Mouse (Mus musculus) heart, adult 8-10 months (tissue): ENCODE data around the gene Lrba. TPM values are rescaled to one million over a fixed set of nuclear protein-coding genes. Genes with fewer than 3 reads are reported as not detected.

Experiments used
- DNase-seq: peaks from one replicate; pipeline ENCODE4 v3.0.0; 2022; ENCODE audit warnings: low spot score
- total RNA-seq, 4 experiments: library from RNA; stranded (reverse); gene quantifications; 2 replicates each; pipeline ENCODE4 v1.2.4; 2022

The Lrba gene
- total RNA-seq, 4 experiments from 2014 or later: 24.2 to 31.0 (median 28.2) TPM

DNA sequence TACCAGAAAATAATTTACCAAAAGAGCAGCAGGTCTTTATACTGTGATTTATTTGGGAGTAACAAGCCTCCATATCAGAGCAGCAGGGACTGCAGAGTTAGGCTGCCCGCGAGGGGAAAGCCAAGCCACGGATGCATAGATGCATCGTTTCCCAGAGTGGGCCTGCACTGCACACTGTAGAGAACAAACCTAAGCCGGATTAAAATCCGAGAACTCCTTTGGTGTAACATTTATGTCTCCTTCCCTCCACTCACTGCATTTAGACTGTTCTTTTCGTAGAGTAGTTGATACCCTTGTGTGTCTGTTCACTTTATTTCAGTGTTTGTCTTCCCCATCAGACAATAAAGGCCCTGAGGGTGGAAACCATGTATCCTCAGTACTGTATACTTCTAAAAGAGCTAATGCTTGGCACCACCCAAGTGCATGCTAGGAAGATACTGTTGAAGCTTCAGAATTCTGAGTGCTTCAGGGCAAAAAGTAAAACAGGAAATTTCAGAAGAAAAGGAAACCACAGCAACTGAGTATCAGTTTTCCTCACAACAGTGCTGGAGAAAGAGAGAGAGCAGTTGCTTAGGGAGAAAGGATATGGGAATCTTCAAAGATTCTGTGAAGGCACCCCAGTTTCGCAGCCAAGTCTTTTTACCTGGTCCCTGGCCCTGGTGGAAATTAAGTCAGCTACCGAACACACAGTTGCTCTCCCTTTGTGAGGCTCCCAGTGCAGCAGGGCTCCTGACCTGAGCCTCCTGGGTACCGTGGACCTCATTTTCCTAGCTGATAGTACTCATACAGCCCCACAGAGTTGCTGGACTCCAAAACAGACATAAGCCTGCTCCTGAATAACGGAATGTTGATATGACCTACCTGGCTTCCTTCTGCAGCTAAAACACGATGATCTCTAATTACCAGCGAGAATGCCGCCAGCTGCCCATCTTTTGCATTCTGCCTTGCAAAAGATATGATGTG, 530.4 kb downstream of the Lrba start:
- no peak for DNase-seq

DNA sequence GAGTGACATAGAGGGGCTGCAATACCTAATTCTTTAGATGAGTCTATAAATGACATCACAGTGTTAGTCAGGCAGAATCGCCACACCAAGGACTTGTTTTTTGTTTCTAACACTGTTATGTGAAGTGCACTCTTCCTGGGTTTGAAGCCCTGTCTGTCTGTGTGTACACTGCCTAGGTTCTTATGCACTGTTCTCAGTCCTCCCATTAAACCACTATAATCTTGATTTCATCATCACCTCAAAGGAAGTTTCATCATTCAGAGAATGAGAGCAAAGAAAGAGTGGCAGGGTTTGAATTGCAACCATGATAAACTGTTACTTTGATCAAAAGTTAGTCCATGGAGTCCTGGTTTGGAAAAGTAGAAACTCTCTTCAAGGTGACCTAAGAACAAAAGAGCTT, 532.1 kb downstream of the Lrba start:
- DNase-seq: no peak

DNA sequence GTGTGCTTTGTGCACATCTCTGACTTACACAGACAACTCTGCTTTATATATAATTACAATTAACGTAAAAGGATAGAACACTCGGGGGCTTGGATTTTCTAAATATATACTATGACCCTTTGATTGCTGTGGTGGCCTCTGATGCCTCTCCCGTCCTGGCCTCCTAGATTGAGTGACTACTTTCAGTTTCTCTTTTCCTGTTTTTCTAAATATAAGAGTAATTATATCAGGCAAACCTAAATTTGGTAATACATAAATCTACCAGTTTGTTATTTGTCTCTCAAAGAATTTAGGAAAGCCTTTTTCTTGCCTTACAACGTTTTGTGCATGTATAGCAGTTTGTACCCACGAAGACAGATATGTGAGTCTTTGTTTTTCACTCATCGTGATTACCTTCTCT, 534.2 kb downstream of the Lrba start:
- peak; percentile 6 for DNase-seq

DNA sequence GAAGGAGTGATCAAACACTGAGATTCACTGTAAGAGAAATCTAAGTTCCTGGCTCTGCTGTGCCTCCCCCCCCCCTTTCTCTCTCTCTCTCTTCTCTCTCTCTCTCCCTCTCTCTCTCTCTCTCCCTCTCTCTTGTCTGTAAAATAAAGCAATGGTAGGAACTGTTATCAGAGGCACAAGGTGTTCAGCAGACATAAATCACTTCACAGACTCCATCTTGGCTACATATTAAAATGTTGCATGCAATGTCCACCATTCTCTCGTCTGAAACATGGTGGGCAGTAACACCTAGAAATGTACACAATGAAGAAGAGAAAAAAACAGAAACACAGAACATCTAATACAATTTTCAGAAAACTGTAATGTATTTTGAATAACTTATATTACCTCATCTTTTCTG, 534.9 kb downstream of the Lrba start:
- DNase-seq: no peak

DNA sequence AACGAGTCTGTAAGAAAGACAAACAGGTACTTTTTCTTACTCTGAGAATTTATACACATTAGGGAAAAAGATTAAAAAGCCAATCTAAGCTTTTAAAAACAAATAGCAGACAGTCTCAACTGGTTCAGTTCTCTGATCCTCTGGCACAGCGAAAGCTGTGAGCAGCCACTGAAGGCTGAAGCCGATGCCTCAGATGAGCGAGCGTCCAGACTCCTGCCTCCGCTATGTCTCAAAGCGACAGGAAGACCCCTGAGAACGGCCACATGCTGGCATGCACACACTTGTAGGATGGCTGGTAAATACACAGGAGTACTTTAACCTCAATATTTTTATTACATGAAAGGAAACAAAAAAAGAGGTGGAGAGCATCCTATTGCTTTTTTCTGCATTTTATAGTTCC, 535.4 kb downstream of the Lrba start:
- no peak for DNase-seq

DNA sequence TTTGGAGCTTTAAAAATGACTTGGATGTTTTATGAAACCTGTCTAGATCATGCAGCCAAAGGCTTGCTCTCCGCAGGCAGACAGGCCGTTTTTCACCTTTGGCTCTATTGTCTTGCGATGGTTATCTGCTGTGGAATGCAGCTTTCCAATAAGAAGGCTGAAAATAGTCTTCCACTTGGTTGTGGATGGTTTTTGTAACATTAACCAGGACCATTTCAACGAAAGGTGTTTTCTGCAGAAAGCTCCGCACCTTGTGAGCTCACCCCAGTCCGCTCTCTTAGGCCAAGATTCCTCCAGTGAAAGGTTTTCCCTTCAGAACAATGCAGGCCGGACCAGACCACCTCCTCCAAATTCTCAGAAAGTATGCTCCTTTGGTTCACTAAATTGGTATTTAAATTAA, 536.0 kb downstream of the Lrba start:
- no peak for DNase-seq

DNA sequence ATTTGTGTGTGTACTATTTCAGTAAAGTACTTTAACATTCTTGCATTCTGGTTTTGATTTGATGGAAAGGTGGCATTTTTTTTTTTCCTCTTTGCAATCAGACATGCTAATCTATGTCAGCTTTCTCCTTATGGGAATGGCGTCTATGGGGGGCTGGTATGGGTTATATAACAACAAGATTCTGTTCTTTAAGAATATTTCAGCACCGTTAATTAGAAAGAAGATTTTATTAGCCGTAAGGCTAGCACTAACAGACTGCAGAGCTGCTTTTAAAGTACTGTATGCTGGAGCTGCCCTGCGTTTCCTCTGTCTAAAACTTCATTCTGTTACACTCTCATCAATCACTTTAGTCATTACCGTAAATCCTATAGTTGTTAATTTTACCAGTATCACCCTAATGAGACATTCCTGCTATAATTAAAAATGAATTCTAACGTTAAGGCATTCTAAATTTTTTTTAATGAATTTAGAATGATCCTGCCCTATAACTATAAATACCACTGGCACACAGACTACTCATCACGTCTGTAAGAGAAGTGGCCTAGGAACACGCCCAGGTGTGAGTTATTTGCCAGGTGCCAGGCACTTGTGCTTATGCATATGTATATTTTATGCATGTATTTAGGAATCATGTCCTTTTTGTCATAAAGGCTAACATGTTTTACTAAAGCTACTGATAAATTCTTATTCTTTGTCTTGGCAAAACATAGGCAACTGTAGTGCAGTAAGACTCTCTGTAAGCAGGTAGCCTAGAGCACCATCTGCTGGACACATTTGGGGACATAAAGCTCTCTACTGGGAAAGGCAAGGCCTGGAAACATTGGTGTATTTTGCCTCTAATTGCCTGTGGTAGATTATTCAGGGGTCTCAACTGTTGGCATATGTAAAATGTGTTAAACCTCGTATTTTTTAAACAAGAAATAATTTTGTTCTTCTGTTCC, 536.9 kb downstream of the Lrba start:
- peak; percentile 62 for DNase-seq

DNA sequence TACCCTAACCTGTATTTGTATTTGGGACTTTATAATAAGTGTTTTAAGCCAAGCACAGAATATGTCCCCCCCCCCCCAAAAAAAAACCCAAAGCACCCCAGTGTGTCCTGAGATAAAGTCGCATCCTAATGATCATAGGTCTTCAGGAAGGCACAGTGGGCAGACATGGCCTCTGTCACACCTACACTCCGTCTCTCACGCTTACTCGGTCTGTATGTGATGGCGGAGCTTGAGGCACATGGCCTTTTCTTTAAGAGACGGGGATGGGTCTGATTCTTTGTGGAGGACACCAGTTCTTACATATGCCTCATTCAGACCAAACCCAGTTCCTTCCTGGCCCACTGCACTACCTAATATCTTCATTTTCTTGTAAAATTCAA, 537.5 kb downstream of the Lrba start:
- no peak for DNase-seq

DNA sequence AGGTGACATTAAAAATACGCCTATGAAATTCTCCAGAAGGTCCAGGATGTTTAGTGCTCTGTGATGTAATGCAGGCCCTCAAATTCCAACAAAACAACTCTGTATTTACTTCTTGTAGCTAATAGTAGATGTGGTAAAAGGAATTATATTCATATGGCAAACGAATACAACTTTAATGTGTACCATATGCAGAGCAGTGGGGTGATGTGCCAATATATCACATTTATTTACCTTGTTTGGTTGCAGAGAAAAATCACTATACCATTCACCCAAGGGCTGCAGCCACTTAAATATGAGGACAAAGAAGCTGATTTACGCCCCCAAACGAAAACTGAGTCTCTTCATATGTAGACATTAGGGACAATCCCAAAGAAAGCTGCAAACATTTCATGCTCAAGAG, 538.0 kb downstream of the Lrba start:
- DNase-seq: no peak

DNA sequence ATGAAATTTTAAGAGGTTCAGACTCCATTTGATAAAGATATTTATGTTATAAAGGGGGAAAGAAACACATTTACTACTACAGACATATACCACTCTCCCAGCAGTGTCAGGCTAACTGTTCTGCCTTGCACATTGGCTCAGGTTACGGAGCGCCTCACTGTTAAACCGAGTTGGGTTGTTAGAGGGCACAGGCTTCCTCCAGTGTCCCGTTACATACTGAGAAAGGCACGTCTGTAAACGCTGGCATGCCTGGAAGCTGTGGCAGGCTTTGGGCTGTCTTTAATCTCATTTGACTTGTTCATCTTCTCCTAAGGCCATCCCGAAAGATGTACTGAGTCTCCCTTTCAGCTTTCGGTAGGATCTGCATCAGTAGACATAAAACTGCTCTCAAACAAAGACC, 544.1 kb downstream of the Lrba start:
- DNase-seq: no peak

DNA sequence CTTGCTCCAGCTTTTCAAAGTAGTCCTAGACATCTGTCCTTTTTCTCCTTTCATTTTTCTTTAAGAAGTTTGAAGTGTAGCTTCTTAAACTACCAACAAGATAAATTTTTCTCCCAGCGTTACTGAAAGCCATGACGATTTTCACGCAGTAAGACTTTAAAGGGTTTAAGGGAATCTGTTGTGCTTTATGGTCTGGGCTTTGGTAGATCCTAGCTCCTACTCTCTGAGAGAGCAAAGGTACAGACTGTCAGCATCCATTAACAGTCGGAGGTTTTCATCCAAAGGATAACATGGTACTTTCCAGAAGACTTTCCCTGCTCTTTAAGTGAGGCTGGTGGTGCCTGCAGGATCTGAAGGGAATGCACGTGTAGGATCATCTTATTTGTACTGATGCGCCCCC, 544.5 kb downstream of the Lrba start:
- no peak for DNase-seq

DNA sequence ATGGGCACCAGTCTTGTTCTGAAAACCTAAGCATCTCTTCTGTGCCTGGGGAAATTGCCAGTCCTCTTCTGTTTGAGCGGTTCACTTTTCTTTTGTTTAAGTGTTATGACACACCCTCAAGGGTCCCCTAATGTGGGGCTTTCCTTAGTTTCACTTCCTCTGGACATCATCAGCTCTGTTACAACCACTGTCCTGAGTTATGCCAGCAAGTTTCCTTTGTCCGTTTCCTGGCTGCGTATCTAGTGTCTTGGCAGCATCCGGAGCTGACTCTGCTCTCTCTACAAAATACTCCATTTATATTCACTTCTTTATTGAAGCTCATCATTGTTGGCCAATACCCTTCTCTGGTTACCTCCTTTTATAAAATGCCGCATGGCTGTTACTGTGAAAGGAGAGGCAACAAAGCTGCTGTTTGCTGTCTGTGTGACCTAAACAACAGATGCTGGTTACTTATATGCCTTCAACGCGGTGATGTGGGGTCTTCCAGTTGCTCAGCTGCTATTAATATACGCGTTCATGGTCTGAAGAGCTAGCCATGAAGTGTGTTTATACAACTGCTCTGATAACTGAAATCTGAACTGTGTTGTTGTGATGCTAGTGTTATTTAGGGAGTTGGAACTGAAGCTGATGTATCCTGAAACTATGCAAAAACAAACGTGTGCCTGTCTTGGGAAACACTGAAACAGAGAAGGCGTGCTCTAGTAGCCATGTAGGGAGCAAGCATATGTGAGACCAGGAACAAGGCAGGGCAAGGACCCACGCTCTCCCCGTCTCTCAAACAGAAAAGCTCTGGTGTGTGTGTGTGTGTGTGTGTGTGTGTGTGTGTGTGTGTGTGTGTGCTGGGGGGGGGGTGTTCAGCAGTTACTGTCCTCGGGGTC, 550.3 kb downstream of the Lrba start:
- DNase-seq: peak; percentile 29

DNA sequence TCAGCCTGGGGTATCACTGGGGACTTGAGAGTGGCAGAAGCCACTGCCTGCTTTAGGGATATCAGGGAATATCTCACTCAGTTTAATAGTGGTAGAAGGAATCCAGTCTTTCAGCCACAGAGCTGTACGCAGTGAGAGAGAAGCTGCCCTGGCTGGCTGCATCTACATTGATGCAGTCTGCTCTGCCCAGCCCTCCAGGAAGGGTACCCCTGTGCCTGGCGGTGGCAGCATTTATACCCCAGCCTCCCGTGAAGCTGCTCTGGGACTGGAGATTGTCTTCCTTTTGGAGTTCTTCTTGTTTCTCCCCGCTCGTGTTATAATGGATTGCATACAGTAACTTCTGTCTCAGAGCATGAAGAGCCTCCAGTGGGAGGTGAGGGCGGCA, 551.0 kb downstream of the Lrba start:
- DNase-seq: no peak

DNA sequence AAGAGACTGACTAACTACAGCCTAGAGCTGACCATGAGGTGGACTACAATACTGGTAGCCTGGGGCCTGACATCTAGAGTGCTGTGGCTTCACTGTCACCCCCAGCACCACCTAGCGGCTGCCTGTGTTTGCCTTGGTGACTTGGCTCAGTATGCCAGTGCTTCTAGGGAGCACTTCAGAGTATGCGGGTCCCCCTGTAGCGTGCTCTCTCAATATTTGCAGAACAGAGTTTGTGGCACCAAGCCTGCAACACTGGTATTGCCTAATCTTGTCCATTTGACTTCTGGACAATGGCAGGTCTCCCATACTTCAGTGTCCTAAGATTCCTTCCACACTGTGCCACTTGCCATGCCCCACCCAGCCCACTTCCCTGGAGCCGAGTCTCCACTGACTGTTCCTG, 555.2 kb downstream of the Lrba start:
- DNase-seq: no peak

DNA sequence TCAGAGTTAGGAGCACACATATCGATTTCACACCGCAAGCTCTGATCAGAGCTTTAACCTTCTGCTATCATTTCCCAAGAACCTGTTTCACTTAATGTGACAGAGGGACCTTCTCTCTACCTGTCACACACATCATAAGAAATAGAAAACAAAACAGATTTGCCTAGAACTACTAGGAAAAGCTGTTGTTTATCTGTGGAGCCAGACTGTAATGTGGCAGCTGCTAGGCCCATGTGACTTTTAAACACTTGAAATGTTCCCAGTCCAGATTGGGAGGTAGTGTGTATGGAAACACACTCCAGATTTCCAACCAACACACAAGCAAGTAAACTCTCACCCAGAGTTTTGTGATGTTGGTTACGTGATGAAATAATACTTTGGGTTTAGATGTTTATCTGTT, 559.6 kb downstream of the Lrba start:
- no peak for DNase-seq

DNA sequence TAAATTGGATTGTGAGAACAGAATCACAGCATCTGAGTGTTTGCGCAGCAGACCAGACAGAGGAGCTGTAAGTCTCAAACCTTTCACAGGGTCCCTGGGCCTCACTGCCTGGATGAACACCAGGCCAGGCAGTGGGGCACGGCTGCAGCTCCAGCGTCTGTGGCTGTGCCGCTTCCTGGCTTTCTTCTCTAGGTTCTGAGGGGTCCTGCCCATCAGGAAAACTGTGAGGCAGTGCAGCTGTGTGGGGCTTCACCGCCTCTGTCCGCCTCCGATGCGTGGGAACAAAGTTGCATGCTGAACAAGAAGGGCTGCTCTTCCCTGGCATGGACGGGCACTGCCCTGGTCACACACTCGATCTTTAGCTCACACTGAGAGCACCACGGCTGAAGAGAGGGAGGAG, 560.5 kb downstream of the Lrba start:
- DNase-seq: no peak

DNA sequence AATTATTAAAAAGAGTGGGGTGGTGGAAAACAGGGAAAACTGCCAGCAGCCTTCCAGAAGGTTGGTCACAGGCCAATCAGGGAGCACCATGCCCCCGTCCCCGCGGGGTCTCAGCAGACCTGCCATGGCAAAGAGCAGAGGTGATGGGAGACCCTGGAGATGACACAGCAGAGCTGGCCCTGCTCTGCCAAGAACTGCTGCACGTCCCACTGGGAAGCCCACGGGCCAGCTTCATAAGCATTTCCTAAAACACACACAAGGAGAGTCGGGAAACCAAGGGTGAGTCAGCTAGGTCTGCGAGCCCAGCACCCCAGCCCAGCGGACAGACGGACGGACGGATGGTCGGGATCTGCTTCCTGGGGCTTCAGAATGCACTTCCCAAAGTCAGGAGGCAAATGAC, 561.8 kb downstream of the Lrba start:
- DNase-seq: no peak

DNA sequence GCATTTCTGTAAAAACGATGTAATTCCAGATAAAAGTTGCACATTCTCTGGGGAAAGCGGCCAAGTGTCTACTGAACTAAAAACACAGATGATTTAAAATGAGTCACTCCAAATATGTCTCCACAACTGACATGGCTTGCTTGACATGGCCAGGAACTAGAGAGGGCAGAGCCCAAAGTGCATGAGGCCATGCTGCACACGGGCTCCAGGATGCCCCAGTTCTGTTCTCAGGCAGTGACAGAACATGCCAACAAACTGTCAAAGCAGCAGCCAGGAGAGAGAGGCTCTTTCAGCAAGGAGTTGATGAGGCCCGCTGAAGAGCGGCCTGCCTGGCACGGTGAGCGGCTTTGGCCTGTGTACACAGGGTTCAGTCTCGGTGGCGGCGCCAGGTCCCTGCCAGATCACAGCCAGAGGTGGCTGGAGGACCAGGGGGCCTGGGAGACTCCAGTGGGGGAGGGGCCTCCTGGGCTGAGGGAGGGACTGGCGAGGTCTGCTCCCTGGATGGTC, 562.4 kb downstream of the Lrba start:
- DNase-seq: peak; percentile 65

DNA sequence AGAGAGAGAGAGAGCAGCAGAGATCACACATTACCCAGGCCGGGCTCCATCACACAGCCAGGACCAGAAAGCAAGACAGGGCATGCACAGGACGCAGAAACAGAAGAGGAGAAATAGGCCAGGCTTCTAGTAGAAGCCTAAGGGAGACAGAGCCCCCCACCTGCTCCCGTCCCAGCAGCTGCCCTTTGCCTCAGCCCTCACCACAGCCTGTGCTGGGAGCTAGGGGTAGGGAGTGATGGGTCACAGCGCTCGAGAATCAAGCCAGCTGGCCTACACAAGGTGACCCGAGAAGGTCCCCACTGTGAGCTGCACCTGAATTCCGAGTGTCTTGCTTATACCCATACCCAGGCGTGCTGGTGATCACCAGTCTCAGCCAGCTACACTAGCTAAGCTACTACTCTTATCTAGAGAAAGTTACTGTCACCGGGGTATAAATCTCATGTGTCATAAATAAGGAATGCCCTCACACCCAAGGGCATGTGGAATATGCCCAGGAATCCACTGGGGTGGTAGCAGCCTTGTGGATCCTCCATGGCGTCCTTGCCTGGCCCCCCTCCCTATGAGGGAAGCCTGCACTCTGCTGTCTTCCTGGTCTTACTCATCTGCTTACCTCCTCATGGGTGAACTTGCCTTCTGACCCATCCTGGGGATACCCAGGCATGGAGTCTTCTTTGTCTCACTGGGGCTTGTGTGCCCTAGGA, 563.1 kb downstream of the Lrba start:
- DNase-seq: no peak

DNA sequence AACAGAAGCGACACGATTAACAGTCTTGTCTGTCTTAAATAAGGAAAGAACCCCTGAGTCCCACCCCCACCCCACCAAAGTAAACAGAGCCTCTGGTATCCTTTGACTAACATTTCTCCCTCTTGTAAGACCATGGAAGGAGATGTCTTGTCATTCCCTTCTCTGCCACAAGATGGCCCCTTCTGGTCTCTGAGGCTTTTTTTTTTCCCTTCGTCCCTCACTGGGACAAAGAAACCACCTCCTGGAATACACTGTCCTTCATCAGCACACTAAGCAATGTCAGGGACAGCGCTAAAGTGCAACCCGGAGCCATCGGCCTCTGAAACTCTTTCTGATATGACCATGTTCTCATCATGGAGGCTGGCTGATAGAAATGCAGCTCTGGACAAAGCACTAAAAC, 564.2 kb downstream of the Lrba start:
- DNase-seq: peak; percentile 72

DNA sequence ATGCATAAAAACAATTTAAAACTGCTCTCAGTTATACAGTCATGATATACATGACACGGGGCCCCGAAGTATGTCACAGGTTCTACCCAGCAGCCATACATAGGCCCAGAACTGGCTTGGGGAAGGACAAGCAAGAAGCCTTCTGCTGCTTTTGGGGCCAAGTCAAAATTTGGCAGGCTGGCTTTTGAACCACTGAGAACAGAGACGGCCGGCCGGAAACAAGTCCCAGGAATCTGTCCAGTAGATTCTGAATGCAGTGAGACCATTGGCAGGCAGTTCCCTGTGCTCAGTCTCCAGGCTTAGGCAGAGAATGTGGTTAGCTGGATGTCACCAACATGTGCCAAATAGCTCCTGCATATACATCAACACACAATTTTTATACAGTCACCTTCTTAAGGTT, 565.3 kb downstream of the Lrba start:
- peak; percentile 19 for DNase-seq
